Mouse (Mus musculus) ES-Bruce4 (cell line): Measurements from ENCODE around the gene Spats2l.

ENCODE experiments used
- CTCF ChIP-seq: IDR thresholded peaks from one replicate; pipeline ENCODE4 v1.8.1; 2011; ENCODE audit warnings: low read depth, low read length
- EP300 ChIP-seq: IDR thresholded peaks from 2 replicates; pipeline ENCODE4 v1.6.1; 2011; ENCODE audit warnings: low read depth, low read length; ENCODE audit not compliant: insufficient read depth
- POLR2A ChIP-seq: IDR thresholded peaks from one replicate; pipeline ENCODE4 v1.8.1; 2011; ENCODE audit warnings: low read length; ENCODE audit not compliant: insufficient read depth

GRCm38 (mm10) chr1:57901494-57901893 is 127.5 kb downstream of the Spats2l start:
- TF ChIP-seq EP300 (no peak), CTCF (no peak), POLR2A (no peak)
